Mouse (Mus musculus): Measurements from ENCODE around the gene Ntf5. TPM values are rescaled to one million over a fixed set of nuclear protein-coding genes. Genes with fewer than 3 reads are reported as not detected.

The Ntf5 gene
- total RNA-seq, 4 experiments from 2014 or later, result 0.36 to 0.39 TPM; not detected in 2

DNA sequence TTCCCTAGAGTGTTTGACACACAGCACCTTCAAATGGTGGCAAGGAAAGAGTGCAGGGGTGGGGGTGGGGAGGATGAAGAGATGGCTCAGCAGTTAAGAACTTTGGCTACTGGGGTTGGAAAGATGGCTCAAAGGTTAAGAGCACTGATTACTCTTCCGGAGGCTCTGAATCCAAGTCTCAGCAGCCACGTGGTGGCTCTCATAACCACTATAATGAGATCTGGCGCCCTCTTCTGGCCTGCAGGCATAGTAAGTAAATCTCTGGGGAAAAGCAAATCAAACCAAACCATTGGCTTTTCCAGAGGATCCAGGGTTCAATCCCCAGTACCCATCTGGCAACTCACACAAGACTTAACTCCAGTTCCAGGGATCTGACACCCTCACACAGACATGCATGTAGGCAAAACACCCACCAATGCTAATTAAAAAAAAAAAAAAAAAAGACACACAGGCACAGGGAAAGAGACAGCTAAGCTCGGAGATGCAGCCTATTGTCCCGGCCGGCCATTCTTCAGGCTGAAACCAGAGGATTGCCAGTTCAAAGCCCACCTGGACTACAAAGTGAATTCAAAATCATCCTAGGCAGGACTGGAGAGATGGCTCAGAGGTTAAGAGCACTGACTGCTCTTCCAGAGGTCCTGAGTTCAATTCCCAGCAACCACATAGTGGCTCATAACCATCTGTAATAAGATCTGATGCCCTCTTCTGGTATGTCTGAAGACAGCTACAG lies 9.8 kb upstream of the Ntf5 start:
- no peak for DNase-seq (ENCODE audit: low spot score in 2 of 2)

DNA sequence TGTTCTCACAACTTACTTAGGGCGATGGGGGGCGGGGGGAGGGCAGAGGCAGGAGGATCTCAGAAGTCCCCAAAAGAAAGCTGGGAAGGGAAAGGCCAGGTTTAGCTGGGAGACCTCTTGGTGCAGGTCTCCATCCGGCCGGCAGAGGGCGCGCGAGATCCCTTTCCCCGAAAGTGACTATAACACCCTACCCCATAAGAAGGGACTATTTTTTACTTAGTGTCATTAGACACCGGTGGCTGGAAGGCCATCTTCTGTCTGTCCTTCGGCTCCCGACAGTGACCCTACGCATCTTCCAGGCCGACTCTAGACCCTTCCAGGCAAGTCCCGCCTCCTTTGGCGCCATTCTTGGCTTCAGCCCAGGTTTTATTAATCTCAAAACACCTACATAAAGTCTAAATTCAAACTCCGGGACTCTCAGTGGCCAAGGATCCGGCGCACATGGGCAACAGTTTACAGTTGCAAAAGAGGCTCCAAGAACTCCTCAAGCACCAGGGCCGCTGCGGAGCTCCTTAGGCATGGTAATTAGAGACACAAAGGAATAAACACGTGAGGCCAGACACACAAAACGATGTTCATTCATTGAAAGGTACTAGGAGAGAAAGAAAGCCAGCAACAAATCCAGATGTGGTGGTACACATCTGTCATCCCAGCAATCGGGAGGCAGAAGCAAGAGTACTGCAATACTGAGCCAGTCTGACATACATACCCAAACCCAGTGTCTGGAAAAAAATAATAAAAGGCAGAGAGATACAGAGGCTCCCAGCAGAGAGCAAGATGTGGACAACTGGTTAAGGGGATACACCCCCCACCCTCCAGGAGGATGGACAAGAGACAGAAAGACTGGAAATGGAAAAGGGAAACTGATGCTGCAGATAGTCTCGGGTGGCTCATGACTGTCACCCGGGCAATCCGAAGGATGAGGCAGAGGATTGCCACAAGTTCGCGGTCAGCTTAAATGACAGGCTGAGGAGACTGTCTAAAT lies 8.1 kb upstream of the Ntf5 start, which contains the start of gene Kcna7:
Kcna7 (plus strand) TSS at position 563 of the 985 bp plus-strand sequence.
- peak in 1 of 2 experiments; percentile 67 for DNase-seq (ENCODE audit: low spot score in 2 of 2)

DNA sequence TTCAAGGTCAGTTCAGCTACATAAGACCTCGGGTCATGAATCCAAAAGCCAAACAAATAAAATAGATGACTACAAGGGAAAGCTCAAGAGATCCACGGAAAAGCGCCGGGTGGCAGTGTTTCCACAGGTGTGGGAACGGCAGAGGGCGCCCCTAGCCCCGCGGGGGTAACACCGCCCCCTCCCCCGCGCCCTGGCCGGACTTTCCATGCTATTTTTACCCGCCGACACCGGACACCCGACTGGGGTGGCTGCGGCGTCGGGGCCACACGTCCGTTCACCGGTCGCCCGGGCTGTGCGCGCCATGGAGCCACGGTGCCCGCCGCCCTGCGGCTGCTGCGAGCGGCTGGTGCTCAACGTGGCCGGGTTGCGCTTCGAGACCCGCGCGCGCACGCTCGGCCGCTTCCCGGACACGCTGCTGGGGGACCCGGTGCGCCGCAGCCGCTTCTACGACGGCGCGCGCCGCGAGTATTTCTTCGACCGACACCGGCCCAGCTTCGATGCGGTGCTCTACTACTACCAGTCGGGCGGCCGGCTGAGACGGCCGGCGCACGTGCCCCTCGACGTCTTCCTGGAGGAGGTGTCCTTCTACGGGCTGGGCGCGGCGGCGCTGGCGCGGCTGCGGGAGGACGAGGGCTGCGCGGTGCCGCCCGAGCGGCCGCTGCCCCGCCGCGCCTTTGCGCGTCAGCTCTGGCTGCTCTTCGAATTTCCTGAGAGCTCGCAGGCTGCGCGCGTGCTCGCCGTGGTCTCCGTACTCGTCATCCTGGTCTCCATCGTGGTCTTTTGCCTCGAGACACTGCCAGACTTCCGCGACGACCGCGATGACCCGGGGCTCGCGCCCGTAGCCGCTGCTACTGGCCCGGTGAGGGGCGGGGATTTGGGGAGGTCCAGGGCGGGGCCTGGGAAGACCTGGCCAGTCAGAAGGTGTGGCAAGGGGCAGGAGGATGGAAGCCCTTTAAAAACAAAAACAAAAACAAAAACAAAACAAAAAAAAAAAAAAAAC lies 7.0 kb upstream of the Ntf5 start:
- DNase-seq (ENCODE audit: low spot score in 2 of 2), result no peak

- DNase-seq (ENCODE audit: low spot score in 2 of 2), result no peak
Observed at GRCm38 (mm10) chr7:45407836-45408235, 5.7 kb upstream of the Ntf5 start.

GRCm38 (mm10) chr7:45408351-45408750 lies 5.1 kb upstream of the Ntf5 start:
- no peak for DNase-seq (ENCODE audit: low spot score in 2 of 2)

DNA sequence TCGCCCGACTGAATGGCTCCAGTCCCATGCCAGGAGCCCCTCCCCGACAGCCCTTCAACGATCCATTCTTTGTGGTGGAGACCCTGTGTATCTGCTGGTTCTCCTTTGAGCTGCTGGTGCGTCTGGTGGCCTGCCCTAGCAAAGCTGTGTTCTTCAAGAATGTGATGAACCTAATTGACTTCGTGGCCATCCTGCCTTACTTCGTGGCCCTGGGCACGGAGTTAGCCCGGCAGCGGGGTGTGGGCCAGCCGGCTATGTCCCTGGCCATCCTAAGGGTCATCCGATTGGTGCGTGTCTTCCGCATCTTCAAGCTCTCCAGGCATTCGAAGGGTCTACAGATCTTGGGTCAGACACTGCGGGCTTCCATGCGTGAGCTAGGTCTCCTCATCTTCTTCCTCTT lies 4.5 kb upstream of the Ntf5 start:
- no peak for DNase-seq (ENCODE audit: low spot score in 2 of 2)

GRCm38 (mm10) chr7:45409497-45410163 lies 3.9 kb upstream of the Ntf5 start:
- DNase-seq (ENCODE audit: low spot score in 2 of 2), result no peak

DNA sequence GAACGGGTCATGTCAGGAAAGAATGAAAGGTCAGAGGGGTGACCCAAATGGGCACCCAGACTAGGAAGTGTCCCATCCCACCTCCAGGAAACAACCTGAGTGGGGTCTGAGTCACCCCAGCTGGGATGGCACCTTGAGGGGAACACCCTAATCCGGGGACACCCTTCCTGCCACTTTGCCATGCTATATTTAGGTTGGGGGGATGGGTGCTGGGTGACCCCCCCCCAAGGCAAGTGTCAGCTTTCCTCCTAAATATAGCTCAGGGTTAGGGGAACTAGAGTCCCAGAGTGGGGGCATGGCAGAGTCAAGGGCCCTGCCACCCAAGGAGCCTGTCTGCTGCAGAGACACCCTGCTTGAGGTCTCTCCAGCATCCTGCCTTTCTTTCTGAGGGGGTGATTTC lies 1.1 kb upstream of the Ntf5 start:
- DNase-seq (ENCODE audit: low spot score in 2 of 2), result no peak

DNA sequence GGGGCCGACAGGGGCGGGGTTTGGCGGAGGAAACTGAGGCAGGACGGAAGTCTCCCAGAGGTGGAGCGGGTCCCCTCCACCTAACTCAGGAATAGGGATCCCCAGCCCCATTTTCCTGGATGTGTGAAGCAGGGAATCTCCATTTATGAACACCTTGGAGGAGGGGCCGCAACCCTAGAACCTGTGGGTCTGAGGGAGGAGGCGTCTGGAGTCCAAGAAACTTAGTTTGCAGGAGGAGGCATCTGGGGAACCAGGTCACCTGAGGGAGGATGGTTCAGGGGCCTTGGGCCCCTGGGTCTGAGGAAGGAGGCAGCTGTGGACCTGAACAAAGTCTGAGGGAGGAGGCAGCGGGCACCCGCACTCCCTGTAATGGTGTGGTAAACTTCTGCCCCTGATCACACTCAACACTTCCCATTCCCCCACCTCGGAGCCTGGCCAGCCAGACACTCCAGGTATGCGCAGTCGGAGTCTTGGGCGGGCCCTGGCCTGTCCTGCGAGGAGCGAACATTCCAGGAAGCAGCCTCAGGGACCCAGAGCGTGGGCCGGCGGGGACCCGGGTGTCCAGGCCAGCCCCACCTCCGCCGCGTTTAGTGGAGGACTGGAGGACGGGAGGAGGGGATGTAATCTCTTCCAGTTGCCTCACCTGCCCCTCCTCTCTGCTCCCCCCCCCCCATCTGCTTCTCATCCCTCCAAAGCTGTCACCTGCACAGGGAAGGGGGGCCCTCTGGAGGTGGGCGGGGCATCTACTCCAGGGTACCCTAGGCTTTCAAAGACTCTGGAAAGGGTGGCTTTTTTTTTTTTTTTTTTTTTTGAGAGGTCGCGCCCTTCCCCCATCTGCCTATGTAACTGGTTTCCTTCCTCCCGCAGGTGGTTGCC lies 607 bp downstream of the Ntf5 start:
- DNase-seq (ENCODE audit: low spot score in 2 of 2), result no peak

- no peak for DNase-seq (ENCODE audit: low spot score in 2 of 2)
Observed at GRCm38 (mm10) chr7:45414740-45415224, 1.3 kb downstream of the Ntf5 start.

GRCm38 (mm10) chr7:45415636-45416035 lies 2.1 kb downstream of the Ntf5 start:
- DNase-seq (ENCODE audit: low spot score in 2 of 2), result no peak

GRCm38 (mm10) chr7:45417962-45418492 lies 4.5 kb downstream of the Ntf5 start:
- no peak for DNase-seq (ENCODE audit: low spot score in 2 of 2)

GRCm38 (mm10) chr7:45419859-45420614 lies 6.5 kb downstream of the Ntf5 start:
- DNase-seq (ENCODE audit: low spot score in 2 of 2), result no peak

DNA sequence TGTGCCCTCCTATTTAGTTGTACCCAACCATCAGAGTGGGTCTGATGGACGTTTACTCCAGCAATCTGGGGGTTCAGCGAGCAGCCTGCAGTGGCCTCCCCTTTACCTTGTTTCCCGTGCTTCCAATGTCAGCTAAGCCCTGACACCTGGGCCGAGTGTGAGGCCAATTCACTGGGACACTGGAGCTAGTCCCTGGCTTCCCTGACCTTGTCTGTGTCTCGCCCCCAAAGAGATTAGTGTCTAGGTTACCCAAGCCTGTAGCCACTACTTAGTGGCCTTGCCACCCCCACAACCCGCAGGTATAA lies 7.1 kb downstream of the Ntf5 start, which contains the start of gene Lhb:
Lhb (plus strand) TSS at position 206 of the 305 bp plus-strand sequence.
- DNase-seq (ENCODE audit: low spot score in 2 of 2), result no peak

- no peak for DNase-seq (ENCODE audit: low spot score in 2 of 2)
Observed at GRCm38 (mm10) chr7:45421194-45421593, 7.7 kb downstream of the Ntf5 start.

GRCm38 (mm10) chr7:45426556-45426955 lies 13.1 kb downstream of the Ntf5 start:
- DNase-seq (ENCODE audit: low spot score in 2 of 2), result no peak

DNA sequence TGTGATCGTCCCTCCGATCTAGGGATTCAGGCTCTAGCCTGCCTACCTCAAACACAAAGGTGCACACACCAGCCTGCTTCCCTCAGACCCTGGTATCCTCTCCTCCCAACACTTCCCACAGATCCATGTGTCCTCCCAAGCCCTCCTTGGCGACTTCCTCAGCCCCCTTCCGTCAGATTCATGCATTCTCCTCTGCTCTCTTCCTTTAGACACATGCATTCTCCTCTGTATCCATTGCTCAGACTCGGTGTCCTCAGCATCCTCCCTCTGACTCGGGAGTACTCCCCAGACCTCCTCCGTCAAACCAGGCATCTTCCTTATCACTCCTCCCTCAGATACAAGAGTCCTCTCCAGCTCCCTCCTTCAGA lies 20.3 kb downstream of the Ntf5 start:
- DNase-seq (ENCODE audit: low spot score in 2 of 2), result no peak

DNA sequence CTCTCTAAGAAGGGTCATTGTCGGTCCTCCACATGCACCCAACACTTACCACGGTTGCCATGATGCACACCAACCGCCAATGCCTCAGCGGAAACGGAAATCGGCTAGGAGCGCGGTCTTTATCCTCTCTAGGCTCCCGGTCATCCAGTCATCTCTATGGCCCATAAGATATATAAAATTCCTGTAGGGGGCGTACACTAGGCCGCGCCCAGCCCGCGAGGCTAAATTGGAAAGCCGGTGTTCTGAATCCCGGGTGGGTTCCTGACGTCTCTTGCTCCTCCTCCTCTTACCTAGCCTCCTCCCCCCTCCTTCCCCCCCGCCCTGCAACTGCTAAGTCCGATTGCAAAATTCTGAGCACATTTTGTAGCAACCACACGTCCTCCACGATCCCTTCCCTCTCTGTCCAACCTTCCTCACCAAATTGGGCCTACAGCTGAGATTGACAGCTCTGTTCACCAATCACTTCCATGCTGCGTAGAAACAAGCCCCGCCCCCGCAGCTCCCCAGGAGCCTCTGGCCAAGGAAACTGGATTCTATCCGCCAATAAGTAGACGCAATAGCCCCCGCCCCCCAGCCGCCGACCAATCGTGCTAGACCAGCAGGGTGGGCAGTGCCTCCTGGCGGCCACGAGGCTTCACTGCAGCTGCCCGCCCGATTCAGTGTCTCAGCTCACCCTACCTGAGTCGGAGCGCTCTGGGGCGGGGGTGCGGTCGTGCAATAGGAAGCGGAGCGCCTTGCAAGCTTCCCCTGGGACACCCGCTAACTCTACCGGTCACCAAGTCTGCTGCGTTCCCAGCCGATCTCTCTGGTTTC lies 20.9 kb downstream of the Ntf5 start, which contains the start of gene Gys1:
Gys1 (plus strand) TSS at position 642 of the 813 bp plus-strand sequence.
- peak; percentile 99 to 100 for DNase-seq (ENCODE audit: low spot score in 2 of 2)

All from left cerebral cortex, adult 8-10 months (tissue).